Mouse (Mus musculus) heart, adult 2 months (tissue): ENCODE data around the gene Lyzl6. TPM values are rescaled to one million over a fixed set of nuclear protein-coding genes. Genes with fewer than 3 reads are reported as not detected.

Experiments used
- DNase-seq, 2 experiments: peaks; one replicate each; pipeline ENCODE4 v3.0.0; 2021
- H3K27ac ChIP-seq: fragments of 200-600 bp; 2 replicates; pipeline ENCODE4 v1.8.1; 2022
- H3K27me3 ChIP-seq: fragments of 200-500 bp; 2 replicates; pipeline ENCODE4 v1.6.1; 2012; ENCODE audit warnings: mild to moderate bottlenecking, low read length, inconsistent platforms, mixed read lengths; ENCODE audit not compliant: control insufficient read depth, insufficient read depth
- H3K36me3 ChIP-seq: fragments of 200-500 bp; 2 replicates; pipeline ENCODE4 v1.6.1; 2012; ENCODE audit warnings: low read length, inconsistent platforms; ENCODE audit not compliant: control insufficient read depth, insufficient read depth
- H3K4me1 ChIP-seq: fragments of 200-500 bp; 2 replicates; pipeline ENCODE4 v1.6.1; 2011; ENCODE audit warnings: low read length; ENCODE audit not compliant: control insufficient read depth, insufficient read depth
- H3K4me3 ChIP-seq: fragments of 200-600 bp; 2 replicates; pipeline ENCODE4 v1.8.1; 2022
- H3K79me2 ChIP-seq: fragments of 200-500 bp; replicated peaks from 2 replicates; pipeline ENCODE4 v1.6.1; 2012; ENCODE audit warnings: mild to moderate bottlenecking, inconsistent platforms, low read length, moderate library complexity, mixed read lengths; ENCODE audit not compliant: control insufficient read depth, insufficient read depth
- H3K9ac ChIP-seq: fragments of 200-500 bp; 2 replicates; pipeline ENCODE4 v1.6.1; 2012; ENCODE audit warnings: low read depth, mild to moderate bottlenecking, control low read depth, inconsistent platforms, low read length, mixed read lengths
- CTCF ChIP-seq: fragments of 200-600 bp; IDR thresholded peaks from 2 replicates; pipeline ENCODE4 v1.8.1; 2022; ENCODE audit warnings: antibody characterized with exemption, mild to moderate bottlenecking, moderate library complexity
- EP300 ChIP-seq: fragments of 200-500 bp; IDR thresholded peaks from 2 replicates; pipeline ENCODE4 v1.6.1; 2011; ENCODE audit warnings: low read depth, low read length, control low read depth; ENCODE audit not compliant: insufficient read depth
- POLR2A ChIP-seq: fragments of 200-500 bp; IDR thresholded peaks from 2 replicates; pipeline ENCODE4 v1.6.1; 2011; ENCODE audit warnings: mild to moderate bottlenecking, low read depth, low read length, control low read depth; ENCODE audit not compliant: insufficient read depth
- WGBS: fragments of 180-500 bp; shearing (Covaris S2); methylation state at CpG from one replicate; pipeline ENCODE4 v1.1.7; 2018; 5-methylcytosine and 5-hydroxymethylcytosine counted together
- intact Hi-C: fragments of 180-260 bp; cut with DNase I; formaldehyde crosslinking; loops from one replicate; pipeline ENCODE4 v1.15.1; 2025
- polyA plus RNA-seq: library from polyadenylated mRNA; depleted of rRNA; stranded (reverse); fragments of >200 nt; gene quantifications from 2 replicates; pipeline ENCODE4 v1.2.3, GENCODE M21; 2012
- total RNA-seq, 2 experiments: library from RNA; stranded (reverse); gene quantifications; 2 replicates each; pipeline ENCODE4 v1.2.3; 2021

The Lyzl6 gene
- total and polyA plus RNA-seq, 3 experiments: not detected

DNA sequence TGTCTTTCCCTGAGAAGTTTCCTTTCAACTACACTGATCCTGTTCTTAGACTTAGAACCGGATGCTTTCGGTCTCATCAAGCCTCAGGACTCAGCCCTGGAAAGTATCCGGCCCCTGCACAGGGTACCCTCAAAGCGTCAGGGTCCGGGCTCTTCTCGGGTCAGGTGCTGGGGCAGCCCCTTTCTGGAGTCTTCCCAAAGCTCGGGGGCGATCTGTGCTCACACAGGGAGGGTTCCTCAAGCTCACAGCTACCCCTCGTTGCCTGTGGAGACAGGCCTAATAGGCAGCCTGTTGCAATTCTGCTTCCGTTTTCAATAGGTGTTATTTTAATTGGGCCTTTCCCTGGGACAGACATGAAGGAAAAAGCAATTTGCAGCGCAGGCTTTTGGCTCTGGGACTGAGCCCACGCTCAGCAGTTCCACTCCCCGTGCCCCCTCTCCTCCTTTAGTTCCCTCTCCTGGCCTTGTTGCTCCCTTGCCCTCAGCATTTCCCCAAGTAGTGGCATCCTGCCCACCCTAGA lies 28.3 kb upstream of the Lyzl6 start:
- H3K4me3 ChIP-seq: no peak overlapping the region
- no peaks in the 10 kb centered on the region for H3K36me3 ChIP-seq
- intact Hi-C loops: no loop called here
- no peak overlapping the region for H3K27ac ChIP-seq
- no peaks in the 10 kb centered on the region for H3K4me1 ChIP-seq
- no peak overlapping the region for H3K9ac ChIP-seq
- H3K79me2 ChIP-seq: no peaks in the 10 kb centered on the region
- DNase-seq: no peak
- WGBS: 57% methylated on average over 13 of the region's 13 CpGs
- no peaks in the 10 kb centered on the region; the same call in 1 of the 2 replicates for H3K27me3 ChIP-seq
- TF ChIP-seq EP300: no peak
- no peak for TF ChIP-seq CTCF
- no peak for TF ChIP-seq POLR2A

DNA sequence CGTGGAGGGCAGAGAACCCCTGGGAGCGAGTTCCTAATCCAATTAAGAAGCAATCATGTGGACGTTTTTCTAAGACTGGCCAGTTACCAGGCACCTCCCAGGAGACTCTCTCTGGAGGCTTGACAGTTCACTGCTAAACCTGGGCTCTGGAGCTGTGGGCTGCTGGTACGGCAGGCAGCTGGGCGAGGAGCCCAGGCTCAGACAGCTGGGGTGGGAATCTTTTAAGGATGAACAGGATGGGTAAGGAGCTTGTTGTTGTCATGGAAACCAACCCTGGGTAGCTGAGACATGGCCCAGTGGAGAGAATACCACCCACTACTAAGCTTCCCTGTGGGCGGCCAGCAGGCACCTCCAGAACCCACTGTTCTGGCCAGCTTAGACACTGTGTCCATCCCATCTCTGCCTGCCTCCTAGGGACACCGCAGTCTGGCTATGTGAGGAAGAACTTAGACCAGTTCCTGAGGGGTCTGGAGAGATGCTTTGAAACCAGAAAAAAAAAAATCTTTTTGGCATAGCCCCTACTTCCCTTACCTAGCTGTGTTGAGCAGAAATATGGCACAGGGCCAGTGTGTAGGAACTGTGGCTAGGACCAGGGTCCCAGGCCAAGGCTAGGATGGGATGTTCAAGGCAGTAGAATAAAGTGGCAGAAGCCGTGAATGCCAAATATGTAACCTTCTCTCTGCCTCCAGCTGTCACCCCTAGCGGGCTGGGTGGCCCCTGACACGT lies 27.7 kb upstream of the Lyzl6 start:
- Histone ChIP-seq H3K27me3 (no peaks in the 10 kb centered on the region; the same call in 1 of the 2 replicates), H3K27ac (no peak overlapping the region), H3K36me3 (no peaks in the 10 kb centered on the region), H3K9ac (no peak overlapping the region), H3K79me2 (no peaks in the 10 kb centered on the region), H3K4me3 (no peak overlapping the region), H3K4me1 (no peaks in the 10 kb centered on the region)
- TF ChIP-seq EP300 (no peak), POLR2A (no peak), CTCF (no peak)
- intact Hi-C loops: no loop called here
- 27% methylated on average over 10 of the region's 10 CpGs for WGBS
- no peak for DNase-seq

DNA sequence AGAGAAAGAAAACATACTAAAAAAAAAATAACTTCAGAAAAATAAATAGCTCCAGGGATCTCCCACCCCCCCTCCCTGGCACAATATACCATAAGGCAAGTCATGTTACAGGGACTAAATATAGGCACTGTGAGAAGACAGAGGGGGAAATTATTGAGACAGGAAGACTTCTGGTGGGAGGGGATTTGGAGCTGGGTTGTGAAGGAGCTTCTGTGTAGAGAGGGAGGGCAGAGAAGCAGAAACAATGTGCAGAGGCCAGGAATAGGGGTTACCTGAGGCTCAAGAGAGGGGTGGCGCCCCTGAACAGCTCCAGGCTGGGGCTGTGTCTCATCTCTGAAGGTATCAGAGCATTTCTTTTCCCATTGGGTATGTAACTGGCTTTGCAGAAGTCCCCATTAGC lies 27.0 kb upstream of the Lyzl6 start:
- no peak for DNase-seq
- Histone ChIP-seq H3K79me2 (no peaks in the 10 kb centered on the region), H3K36me3 (no peaks in the 10 kb centered on the region), H3K4me3 (no peak overlapping the region), H3K4me1 (no peaks in the 10 kb centered on the region), H3K9ac (no peak overlapping the region), H3K27ac (no peak overlapping the region), H3K27me3 (no peaks in the 10 kb centered on the region; the same call in 1 of the 2 replicates)
- TF ChIP-seq POLR2A: no peak
- no peak for TF ChIP-seq EP300
- no peak for TF ChIP-seq CTCF
- intact Hi-C loops: no loop called here
- 50% methylated on average over 1 of the region's 1 CpGs for WGBS

DNA sequence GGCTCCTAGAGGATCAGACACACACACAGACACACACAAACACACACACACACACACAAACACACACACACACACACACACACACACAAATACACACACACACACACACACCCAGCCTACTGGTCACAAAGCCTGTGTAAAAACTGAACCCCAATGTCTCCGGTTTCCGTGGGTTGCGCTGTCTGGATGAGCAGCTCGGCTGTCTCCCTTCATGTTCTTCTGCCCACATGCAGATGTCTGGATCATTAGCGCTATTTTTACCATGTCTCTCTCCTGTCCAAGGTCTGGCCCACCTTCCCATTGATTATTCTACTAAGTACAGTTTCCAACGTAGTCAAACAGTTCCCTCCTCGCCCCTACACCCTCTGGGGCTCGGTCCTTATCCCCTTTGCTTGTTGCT lies 24.4 kb upstream of the Lyzl6 start:
- Histone ChIP-seq H3K27ac (no peak overlapping the region), H3K4me1 (no peaks in the 10 kb centered on the region), H3K36me3 (no peaks in the 10 kb centered on the region), H3K4me3 (no peak overlapping the region), H3K79me2 (no peaks in the 10 kb centered on the region), H3K9ac (no peak overlapping the region), H3K27me3 (no peaks in the 10 kb centered on the region; the same call in 1 of the 2 replicates)
- TF ChIP-seq CTCF (no peak), POLR2A (no peak), EP300 (no peak)
- WGBS: 80% methylated on average over 8 of the region's 8 CpGs
- no peak for DNase-seq
- intact Hi-C loops: no loop called here

DNA sequence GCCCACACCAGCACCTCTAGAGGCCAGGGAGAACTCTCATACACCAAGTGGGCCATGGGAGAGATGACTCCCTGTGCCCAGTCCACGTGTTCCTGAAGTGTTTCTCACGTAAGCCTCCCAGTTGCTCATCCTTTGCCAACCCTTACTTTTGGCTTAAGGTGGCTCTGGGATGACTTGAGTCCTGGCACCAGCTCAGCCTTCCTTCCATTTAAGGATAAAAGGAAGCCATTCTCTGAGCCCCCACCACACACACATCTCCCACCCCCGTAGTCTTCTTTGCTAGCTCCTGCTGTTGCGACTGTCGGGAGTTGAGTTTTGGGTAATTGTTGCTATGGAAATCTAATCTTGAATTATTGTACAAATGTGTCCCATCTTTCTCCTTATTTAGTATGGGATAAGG lies 23.9 kb upstream of the Lyzl6 start:
- H3K79me2 ChIP-seq: no peaks in the 10 kb centered on the region
- no peak for DNase-seq
- H3K4me3 ChIP-seq: no peak overlapping the region
- no peak overlapping the region for H3K9ac ChIP-seq
- H3K27ac ChIP-seq: no peak overlapping the region
- no peaks in the 10 kb centered on the region for H3K36me3 ChIP-seq
- intact Hi-C loops: no loop called here
- TF ChIP-seq CTCF: no peak
- TF ChIP-seq POLR2A: no peak
- no peak for TF ChIP-seq EP300
- no peaks in the 10 kb centered on the region; the same call in 1 of the 2 replicates for H3K27me3 ChIP-seq
- 63% methylated on average over 5 of the region's 5 CpGs for WGBS
- no peaks in the 10 kb centered on the region for H3K4me1 ChIP-seq

DNA sequence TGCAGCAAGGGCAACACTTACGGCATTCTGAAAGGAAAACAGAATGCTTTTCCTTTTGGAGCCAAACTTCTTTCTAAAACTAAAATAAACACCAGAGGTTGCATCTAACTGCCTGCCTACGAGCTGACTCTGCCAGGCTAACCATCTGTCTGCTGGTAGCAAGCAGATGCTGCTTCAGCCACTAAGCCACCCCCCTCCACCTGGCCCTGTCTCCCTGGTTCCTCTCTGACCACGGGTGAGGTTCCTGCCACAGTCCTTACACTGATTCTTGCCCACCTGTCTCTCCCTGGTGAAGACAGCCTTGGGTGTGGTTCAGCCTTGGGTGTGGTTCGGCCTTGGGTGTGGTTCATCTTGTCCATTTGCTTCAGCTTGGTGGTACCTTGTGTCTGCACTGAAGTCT lies 23.2 kb upstream of the Lyzl6 start:
- TF ChIP-seq POLR2A (no peak), CTCF (no peak), EP300 (no peak)
- H3K27me3 ChIP-seq: no peaks in the 10 kb centered on the region; the same call in 1 of the 2 replicates
- no peaks in the 10 kb centered on the region for H3K36me3 ChIP-seq
- no peak for DNase-seq
- no peak overlapping the region for H3K9ac ChIP-seq
- WGBS: 42% methylated on average over 4 of the region's 4 CpGs
- H3K79me2 ChIP-seq: no peaks in the 10 kb centered on the region
- H3K4me3 ChIP-seq: no peak overlapping the region
- intact Hi-C loops: no loop called here
- H3K4me1 ChIP-seq: no peaks in the 10 kb centered on the region
- no peak overlapping the region for H3K27ac ChIP-seq
